Mouse (Mus musculus): ENCODE results near the gene Wdr27.

- TF ChIP-seq CTCF (IDR thresholded peaks at IDR 0.05; ENCODE audit: borderline replicate concordance, control insufficient read depth, extremely low read depth, insufficient read depth, low read length, poor library complexity) (no peak), POLR2A (IDR thresholded peaks at IDR 0.05; ENCODE audit: control insufficient read depth, extremely low read depth, insufficient read depth, low read length, poor library complexity) (no peak)
Observed at GRCm38 (mm10) chr17:14912981-14913380, 30.0 kb downstream of the Wdr27 start.
